Mouse (Mus musculus) gastrocnemius, adult 2 months (tissue): ENCODE results near the gene Mfsd10. TPM values are rescaled to one million over a fixed set of nuclear protein-coding genes. Genes with fewer than 3 reads are reported as not detected.

ENCODE experiments used
- DNase-seq: peaks from one replicate; pipeline ENCODE4 v3.0.0; 2022
- H3K27ac ChIP-seq: fragments of 200-600 bp; 2 replicates; pipeline ENCODE4 v1.8.1; 2022; ENCODE audit warnings: mild to moderate bottlenecking
- H3K4me3 ChIP-seq: fragments of 200-600 bp; 2 replicates; pipeline ENCODE4 v1.8.1; 2022; ENCODE audit warnings: mild to moderate bottlenecking, moderate library complexity
- CTCF ChIP-seq: fragments of 200-600 bp; IDR thresholded peaks from 2 replicates; pipeline ENCODE4 v1.8.1; 2022; ENCODE audit warnings: antibody characterized with exemption, mild to moderate bottlenecking, moderate library complexity
- intact Hi-C: fragments of 180-260 bp; cut with DNase I; formaldehyde crosslinking; loops from one replicate; pipeline ENCODE4 v1.15.1; 2025
- long read RNA-seq, 2 experiments: library from polyadenylated mRNA; stranded (forward); transcript quantifications; one replicate each; pipeline ENCODE4 v2.0.0; 2021
- total RNA-seq, 2 experiments: library from RNA; stranded (reverse); gene quantifications; 2 replicates each; pipeline ENCODE4 v1.2.3; 2021

Mfsd10 gene
- 1 to 10 TPM; 4.2 to 6.4 TPM for total RNA-seq
- long read RNA-seq, experiment 1, partial matches to known transcripts: 0 of 2 reads
- long read RNA-seq, experiment 1, other reads (novel, unspliced or antisense): 0 of 2 reads
- long read RNA-seq, experiment 2, partial matches to known transcripts: 0 of 1 reads
- long read RNA-seq, experiment 2, other reads (novel, unspliced or antisense): 0 of 1 reads

DNA sequence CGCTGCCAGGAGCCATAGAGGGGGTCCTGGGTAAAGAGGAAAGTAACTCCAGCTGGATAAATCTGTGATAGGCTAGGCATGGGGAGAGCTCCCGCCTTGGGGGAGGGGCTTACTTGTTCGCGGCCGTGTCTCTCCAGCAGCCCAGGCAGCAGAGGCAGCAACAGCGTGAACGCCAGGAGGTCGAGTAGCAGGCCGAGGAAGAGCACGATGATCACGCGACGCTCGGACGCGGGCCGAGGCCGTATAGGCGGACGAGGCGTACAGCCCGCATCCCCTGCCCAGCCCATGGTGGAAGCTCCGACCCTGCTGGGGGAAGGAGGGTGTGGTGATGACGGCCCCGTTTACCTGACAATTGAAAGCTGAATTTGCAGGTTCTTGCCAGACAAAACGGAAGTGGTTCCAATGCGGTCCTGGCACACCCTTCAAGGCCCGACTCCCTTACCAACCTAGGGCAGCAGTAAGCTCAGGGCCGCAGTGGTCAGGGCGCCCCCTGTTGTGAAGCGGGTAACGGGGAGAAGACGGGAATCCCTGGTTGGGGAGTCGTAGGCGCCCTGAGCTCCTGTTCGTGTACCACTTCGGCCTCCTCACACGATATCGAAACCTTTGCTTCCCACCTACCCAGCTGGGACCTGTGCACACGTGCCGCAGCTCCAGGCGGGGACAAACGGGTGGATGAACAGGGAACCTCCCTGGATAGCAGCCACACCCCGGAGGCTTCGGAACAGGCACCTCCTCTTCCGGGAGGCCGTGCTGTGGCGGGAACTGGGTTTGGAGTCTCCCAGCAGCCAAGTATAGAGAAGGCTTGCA, at the start of gene Mfsd10:
TSS of gene Mfsd10 (minus strand) at position 732 of the 807 bp plus-strand sequence.
- H3K27ac ChIP-seq: peak within 1 kb of the TSS; percentile 87
- intact Hi-C loops: loop anchor here (2.0 kb wide), 1 partner anchor 118 kb away; no protein-coding TSS in a partner anchor
- DNase-seq: peak; percentile 85

DNA sequence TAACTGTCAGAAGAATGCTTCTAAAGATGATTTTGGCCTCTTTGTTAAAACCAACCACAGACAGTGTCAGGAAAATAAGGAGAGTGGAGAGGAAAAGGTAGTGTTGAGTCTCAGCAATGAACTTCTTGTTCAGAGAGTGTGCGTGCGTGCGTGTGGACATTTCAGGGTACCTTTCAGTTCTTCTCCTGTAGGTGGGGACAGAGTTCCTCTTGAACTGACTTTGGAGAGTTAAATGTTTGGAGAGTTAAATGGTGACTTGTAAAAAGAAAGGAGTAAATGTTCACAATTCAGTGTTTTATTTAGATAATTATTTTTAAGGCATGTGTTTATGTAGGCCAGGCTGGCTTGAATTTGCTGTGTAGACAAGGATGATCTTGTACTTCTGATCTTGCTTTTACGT, 33.3 kb upstream of the Mfsd10 start:
- peak; percentile 3; the same call in 1 of the 2 replicates for TF ChIP-seq CTCF
- intact Hi-C loops: no loop called here
- H3K4me3 ChIP-seq: no peak overlapping the region
- no peak overlapping the region for H3K27ac ChIP-seq
- no peak for DNase-seq

More for the DNA sequence above, at the start of gene Mfsd10:
- TF ChIP-seq CTCF: peak; percentile 55
- peak within 1 kb of the TSS; percentile 87 for H3K4me3 ChIP-seq

DNA sequence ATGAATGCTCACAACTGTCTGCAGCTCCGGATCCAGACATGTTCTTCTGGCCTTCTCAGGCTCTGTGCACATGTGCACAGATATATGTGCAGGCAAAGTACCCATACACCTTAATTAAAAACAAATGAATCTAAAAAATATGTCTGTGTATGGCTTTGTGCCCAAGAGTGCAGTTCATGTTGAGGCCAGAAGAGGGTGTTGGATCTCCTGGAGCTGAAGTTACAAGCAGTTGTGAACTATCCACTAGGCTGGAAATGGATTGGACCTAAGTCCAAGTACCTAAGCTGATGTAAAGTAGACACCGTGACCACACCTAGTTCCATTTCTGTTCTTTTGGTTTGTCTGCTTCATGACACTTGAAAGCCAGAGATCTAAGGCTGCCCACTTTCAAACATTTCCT, 32.5 kb upstream of the Mfsd10 start:
- DNase-seq: no peak
- peak; percentile 34 for TF ChIP-seq CTCF
- H3K27ac ChIP-seq: no peak overlapping the region
- intact Hi-C loops: no loop called here
- no peak overlapping the region for H3K4me3 ChIP-seq

DNA sequence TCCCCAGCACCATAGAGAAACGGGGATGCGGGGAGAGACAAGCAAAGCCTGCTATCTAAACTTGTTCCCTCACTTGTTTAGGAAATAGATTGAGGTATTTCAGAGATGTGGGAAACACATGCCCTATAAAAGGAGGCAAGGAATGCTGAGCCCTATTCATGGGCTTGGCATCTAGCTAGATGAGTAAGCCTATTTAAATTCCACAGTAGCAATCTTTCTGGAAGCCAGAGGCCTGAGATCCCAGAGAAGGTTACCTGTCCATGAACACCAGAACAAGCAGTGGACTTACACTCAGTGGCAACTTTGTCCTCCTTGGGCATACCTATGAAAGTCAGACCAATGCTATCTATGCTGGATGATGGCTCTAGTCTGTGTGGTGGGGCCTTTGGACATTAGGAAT, 26.2 kb upstream of the Mfsd10 start:
- no peak overlapping the region for H3K27ac ChIP-seq
- DNase-seq: no peak
- no peak overlapping the region for H3K4me3 ChIP-seq
- intact Hi-C loops: no loop called here
- no peak for TF ChIP-seq CTCF

DNA sequence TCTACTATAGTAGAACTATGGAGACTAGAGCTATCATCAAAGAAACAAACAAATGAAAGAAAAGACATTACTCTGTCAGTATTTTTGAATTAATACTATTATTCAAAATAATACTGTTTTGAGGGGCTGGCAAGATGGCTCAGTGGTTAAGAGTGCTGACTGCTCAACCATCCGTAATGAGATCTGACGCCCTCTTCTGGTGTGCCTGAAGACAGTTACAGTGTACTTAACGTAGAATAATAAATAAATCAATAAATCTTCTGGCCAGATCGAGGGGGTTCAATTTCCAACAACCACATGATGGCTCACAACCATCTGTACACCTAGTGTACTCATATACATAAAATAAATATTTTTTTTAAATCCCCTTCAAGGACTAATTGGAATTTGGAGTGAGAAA, 24.9 kb upstream of the Mfsd10 start:
- no peak overlapping the region for H3K27ac ChIP-seq
- DNase-seq: no peak
- intact Hi-C loops: loop anchor here (2.0 kb wide), 1 partner anchor 99 kb away; the partner anchor contains the start of gene Htt
- TF ChIP-seq CTCF: no peak
- H3K4me3 ChIP-seq: no peak overlapping the region

DNA sequence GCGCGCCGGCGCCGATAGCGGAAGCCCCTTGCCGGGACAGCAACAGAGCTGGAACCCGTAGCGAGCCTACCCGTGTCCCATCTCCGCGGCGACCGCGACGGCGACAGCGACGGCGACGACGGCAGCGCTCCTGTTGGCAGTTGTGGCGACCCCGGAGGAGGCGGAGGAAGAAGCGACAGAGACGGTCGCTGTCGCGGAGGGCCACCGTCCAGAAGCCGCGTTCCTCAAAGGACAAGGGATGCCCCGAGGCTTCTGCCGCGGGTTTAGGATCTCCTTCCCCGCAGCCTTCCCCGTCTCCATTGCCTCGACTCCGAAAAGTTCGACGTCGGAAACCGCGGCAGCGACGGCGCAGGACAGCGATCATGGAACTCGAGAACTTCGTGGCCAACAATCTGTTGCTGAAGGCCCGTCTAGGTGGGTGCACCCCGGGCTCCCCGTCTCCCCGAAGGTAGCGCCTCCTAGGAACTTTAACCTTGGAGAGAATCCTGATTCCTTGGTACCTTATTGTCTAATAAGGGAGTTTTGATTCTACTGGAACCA, 23.6 kb upstream of the Mfsd10 start:
- intact Hi-C loops: loop anchor here (2.0 kb wide), 1 partner anchor 100 kb away; the partner anchor contains the start of gene Htt
- peak overlapping the region; percentile 92 for H3K27ac ChIP-seq
- peak overlapping the region; percentile 92 for H3K4me3 ChIP-seq
- TF ChIP-seq CTCF: no peak
- no peak for DNase-seq

DNA sequence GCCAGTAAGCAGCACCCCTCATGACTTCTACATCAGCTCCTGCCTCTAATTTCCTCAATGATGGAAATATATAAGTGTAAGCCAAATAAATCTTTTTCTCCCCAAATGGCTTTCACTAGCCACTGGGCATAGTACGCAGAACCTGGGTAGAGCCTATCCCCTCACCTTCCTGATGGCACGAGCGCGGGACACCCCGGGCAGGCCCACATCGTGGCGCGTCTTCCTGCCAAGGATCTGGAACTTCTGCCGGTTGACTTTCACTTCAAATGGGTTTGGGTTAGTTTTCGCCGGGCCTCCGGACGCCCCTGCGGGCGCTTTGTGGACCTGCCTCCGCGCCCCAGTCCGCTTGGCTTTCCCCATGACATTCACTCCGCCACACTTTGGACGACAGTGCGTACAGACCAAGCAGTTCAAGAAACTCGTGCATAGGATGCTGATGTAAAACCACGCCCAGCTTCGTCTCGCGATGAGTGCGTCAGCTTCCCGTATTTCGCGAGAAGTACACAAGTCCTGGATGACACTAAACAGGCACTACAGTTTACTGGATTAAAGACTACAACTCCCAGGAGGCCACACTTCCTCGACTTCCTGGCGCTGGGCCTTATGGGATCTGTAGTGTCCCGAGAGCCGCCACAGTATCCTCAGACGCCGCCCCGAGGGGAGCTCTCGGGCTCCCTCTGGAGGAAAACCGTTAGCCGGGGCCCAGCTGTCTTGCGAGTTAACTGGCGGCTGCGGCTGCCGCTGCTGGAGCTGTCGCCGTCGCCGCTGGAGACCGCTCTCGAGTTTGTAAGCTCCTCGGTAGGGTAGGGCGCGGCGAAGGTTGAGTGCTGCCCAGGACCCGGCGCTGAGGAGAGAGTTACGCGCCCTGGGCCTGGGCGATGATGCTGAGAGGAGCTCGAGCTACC, 22.9 kb upstream of the Mfsd10 start, which contains the start of the genes Nop14 and Grk4:
TSS of gene Nop14 (minus strand) at position 463 of the 905 bp plus-strand sequence.
TSS of gene Grk4 (plus strand) at position 694 of the 905 bp plus-strand sequence.
- peak; percentile 99 for DNase-seq
- intact Hi-C loops: loop anchor here (2.0 kb wide), 1 partner anchor 101 kb away; the partner anchor contains the start of gene Htt
- peak; percentile 99; the same call in 1 of the 2 replicates for TF ChIP-seq CTCF
- peak within 1 kb of the TSS; percentile 92 for H3K27ac ChIP-seq
- peak within 1 kb of the TSS; percentile 92 for H3K4me3 ChIP-seq

DNA sequence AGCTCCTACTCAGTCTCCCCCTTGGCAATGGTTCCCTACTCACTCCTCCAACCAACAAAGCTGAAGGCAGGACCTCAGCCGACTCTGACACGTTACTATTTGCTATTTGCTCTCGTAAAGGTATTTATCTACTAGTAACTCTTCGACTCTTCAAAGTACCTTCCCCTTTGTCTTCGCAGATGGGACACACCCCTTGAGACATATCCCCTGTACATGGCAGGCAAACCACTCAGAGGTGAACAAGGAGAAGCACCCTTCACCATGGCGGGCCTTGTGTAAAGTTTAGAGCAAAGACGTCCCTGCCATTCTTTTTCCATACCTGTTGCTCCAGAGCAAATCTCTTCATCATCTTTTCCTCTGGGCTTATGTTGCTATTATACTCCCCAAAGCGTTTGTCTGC, 20.5 kb upstream of the Mfsd10 start:
- H3K4me3 ChIP-seq: no peak overlapping the region
- H3K27ac ChIP-seq: no peak overlapping the region
- no peak for DNase-seq
- no peak for TF ChIP-seq CTCF
- intact Hi-C loops: no loop called here

DNA sequence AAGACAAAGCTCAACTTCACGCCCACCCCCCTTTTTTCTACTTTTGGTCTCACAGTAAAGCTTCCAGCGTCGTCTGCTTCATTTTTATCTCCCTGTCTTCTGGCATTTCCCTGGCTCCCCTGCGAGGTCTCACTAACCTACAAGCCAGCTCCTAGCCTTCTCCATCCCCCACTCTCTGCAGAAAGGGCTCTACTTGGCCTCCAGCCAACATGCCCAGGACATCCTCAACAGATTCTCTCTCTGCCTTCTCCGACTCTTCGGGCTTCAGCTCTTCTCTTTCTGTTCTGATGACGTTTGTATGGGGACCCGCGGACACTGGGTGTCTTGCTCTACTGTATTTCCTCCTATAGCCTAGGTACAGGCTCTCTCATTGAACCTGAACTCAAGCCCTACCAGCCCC, 17.9 kb upstream of the Mfsd10 start:
- DNase-seq: no peak
- no peak overlapping the region for H3K4me3 ChIP-seq
- intact Hi-C loops: no loop called here
- H3K27ac ChIP-seq: no peak overlapping the region
- no peak for TF ChIP-seq CTCF

DNA sequence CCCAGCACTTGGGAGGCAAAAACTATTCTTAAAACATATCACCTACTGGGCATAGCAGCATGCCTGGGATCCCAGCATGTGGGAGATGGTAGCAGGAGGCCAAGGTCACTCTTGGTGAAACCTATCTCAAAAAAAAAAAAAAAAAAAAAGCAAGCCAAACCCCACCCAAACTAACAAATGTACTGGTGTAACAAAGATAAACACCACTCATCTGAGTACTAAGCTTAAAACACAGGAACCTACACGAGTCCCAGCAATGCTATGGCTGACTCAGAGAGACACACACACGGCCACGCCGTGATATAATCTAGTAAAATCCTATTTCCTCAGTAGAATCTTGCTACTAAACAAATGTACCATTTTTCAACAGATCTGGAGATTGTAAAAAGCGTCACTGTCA, 15.9 kb upstream of the Mfsd10 start:
- DNase-seq: no peak
- intact Hi-C loops: no loop called here

DNA sequence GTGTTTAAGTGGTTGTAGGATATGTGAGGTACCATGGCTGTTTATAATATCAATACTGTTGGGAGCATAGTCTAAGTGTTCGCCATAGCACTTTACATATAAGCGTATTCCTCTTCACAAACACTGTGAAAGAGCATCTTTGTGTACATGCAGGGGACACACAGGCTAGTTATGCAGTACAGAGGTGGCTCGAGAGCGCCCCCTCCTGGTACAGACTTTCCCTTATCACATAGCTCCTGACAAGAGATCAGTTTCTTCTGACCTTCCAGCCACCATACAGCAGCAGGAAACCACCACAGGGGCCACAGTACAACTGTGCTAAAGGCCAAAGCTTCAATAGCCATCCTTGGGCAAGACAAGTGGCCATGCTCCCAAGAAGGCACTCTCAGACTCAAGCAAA, 10.6 kb upstream of the Mfsd10 start:
- intact Hi-C loops: no loop called here
- TF ChIP-seq CTCF: peak; percentile 76
- no peak overlapping the region for H3K27ac ChIP-seq
- DNase-seq: peak; percentile 74
- H3K4me3 ChIP-seq: no peak overlapping the region

More for the DNA sequence above, 15.9 kb upstream of the Mfsd10 start:
- no peak for TF ChIP-seq CTCF
- H3K27ac ChIP-seq: no peak overlapping the region
- no peak overlapping the region for H3K4me3 ChIP-seq

DNA sequence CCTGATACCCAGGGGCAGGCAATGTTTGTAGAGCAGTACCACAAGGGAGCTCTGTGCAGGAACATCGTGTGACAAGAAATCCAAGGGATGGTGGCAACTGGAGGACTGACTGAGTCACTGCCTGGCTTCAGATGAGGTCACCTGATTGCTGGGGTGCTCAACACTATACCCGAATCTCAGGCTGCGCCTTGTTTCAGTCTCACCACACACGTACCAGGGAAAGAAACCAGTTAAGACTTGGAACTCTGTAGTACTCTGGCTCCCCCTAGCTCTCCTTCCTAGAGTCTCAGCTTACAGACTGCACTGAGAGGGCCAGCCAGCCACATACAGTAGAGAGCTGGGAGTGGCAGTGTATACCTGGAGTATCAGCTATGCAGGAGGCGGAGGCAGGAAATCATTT, 5.9 kb upstream of the Mfsd10 start:
- Histone ChIP-seq H3K4me3 (no peak overlapping the region), H3K27ac (no peak overlapping the region)
- no peak for DNase-seq
- intact Hi-C loops: no loop called here
- TF ChIP-seq CTCF: peak; percentile 68
